Mouse (Mus musculus): Measurements from ENCODE around the gene Chrd.

DNA sequence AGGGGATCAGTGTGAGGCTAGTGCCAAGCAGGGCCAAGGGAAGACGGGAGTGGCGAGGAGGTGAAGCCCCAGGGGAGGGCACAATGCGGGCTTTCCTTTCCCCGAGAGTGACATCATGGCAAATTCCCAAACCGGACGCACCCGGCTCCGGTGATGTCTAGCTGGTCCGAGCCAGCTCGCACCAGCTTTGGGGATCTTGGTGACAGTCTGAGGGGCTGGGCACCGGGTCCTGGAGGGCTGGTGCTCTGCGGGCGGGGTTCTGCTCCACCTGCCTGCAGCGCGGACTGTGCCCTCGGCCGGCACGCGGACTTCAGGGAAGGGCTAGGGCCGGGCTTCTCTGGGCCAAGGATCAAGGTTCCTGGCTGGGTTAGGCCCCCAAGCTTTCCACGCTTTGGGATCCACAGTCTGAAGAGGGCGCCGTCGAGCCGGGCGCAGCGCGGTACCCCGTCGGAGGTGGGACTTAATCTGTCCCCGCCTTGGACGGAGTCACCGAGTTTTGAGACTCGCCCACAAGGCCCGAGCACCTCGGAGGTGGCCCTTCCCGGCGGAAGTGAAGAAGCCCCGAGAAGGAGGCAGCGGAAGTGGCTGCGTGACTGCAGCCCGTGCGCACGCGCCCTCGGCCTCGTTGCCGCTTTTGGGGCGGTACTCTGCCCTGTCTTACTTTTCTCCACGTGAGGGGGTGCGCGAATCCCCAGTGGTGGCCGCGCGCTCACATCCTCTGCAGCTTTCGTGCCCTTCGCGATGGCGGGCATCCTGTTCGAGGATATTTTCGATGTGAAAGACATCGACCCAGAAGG, 15.5 kb upstream of the Chrd start, which contains the start of the genes Polr2h and Clcn2:
- TF ChIP-seq POLR2A (IDR thresholded peaks at IDR 0.05; ENCODE audit: low read depth, low read length) (peak; percentile 5), CTCF (conservative IDR thresholded peaks at IDR 0.05; ENCODE audit: insufficient read depth, insufficient read length, low read depth, low read length) (peak; percentile 65)

All from kidney, adult 2 months (tissue).